Mouse (Mus musculus): ENCODE data around the gene Ccdc60. TPM values are rescaled to one million over a fixed set of nuclear protein-coding genes. Genes with fewer than 3 reads are reported as not detected.

The Ccdc60 gene
- polyA plus RNA-seq, 1 experiment from 2014 or later, result 0.89 TPM

GRCm38 (mm10) chr5:116293501-116293900 lies 4.7 kb upstream of the Ccdc60 start:
- peaks cover 4% of the 10 kb centered on the region; the same call in 1 of the 2 replicates for H3K9me3 ChIP-seq
- H3K4me3 ChIP-seq, result no peak overlapping the region
- WGBS, result 88% methylated on average over 5 of the region's 5 CpGs
- H3K27ac ChIP-seq, result no peak overlapping the region
- peaks cover 16% of the 10 kb centered on the region for H3K4me1 ChIP-seq
- no peaks in the 10 kb centered on the region for H3K36me3 ChIP-seq
- no peak overlapping the region for H3K9ac ChIP-seq
- no peak for ATAC-seq (ENCODE audit: low FRiP score, low read depth)
- no peak overlapping the region for H3K4me2 ChIP-seq (replicated peaks)
- H3K27me3 ChIP-seq (replicated peaks), result no peaks in the 10 kb centered on the region

GRCm38 (mm10) chr5:116290584-116290983 lies 1.8 kb upstream of the Ccdc60 start:
- ATAC-seq (ENCODE audit: low FRiP score, low read depth), result no peak
- WGBS, result 85% methylated on average over 5 of the region's 5 CpGs

DNA sequence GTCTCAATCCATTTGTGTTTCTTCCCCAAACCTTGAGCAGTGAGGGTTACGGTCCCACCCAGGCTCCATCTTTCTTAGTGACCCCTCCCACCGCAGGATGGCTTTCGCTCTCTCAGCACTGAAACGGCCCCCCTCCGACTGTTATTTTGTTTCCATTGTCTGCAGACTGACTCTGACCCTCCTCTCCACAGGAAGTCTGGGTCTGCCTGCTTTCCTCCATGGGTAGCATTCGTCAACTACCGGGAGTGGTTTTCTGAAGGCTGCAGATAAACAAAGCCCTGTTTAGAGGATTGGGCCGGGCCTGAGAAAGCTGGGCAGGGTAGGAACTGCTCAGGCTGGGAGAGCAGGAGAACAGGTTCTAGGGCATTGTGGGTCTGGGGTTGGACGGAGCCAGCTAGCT lies 1.1 kb upstream of the Ccdc60 start:
- Histone ChIP-seq H3K4me2 (replicated peaks) (peak overlapping the region; percentile 49), H3K4me3 (no peak overlapping the region; the same call in 1 of the 2 replicates), H3K27ac (0 out of 2 replicates have a peak overlapping the region, but pooled peaks have one; percentile 7), H3K9ac (no peak overlapping the region), H3K9me3 (no peaks in the 10 kb centered on the region), H3K4me1 (peaks cover 22% of the 10 kb centered on the region), H3K27me3 (replicated peaks) (no peaks in the 10 kb centered on the region), H3K36me3 (no peaks in the 10 kb centered on the region)
- 2% methylated on average over 9 of the region's 9 CpGs for WGBS
- ATAC-seq (ENCODE audit: low FRiP score, low read depth), result 0 out of 2 replicates have a peak, but pooled peaks have one; percentile 48

More at GRCm38 (mm10) chr5:116290584-116290983, 1.8 kb upstream of the Ccdc60 start:
- Histone ChIP-seq H3K9me3 (no peaks in the 10 kb centered on the region), H3K4me2 (replicated peaks) (no peak overlapping the region), H3K4me1 (peaks cover 18% of the 10 kb centered on the region), H3K4me3 (no peak overlapping the region), H3K9ac (no peak overlapping the region), H3K27me3 (replicated peaks) (no peaks in the 10 kb centered on the region), H3K27ac (no peak overlapping the region), H3K36me3 (no peaks in the 10 kb centered on the region)

DNA sequence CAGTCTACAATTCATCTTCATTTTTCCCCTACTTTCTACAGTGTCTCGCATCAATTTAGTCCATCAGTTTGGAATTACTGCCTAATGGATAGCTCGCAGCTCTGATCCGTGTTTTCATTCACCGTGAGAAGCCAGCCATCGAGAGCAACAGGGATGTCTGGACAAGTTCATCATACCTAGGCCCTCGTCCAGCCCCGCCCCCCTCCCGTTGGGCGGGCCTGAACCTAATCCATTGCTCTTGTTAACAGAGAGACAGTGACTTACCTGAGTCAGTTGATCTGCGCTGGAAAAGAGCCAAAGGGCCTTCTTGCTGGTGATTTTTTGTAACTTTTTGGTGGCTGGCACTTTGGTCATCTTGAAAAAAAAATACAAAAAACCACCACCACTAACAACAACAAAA lies 602 bp downstream of the Ccdc60 start:
- no peak overlapping the region for H3K4me3 ChIP-seq
- H3K4me1 ChIP-seq, result peaks cover 22% of the 10 kb centered on the region
- H3K36me3 ChIP-seq, result no peaks in the 10 kb centered on the region
- H3K27ac ChIP-seq, result no peak overlapping the region
- WGBS, result 45% methylated on average over 10 of the region's 10 CpGs
- H3K9ac ChIP-seq, result no peak overlapping the region
- no peak for ATAC-seq (ENCODE audit: low FRiP score, low read depth)
- no peaks in the 10 kb centered on the region for H3K9me3 ChIP-seq
- H3K27me3 ChIP-seq (replicated peaks), result no peaks in the 10 kb centered on the region
- H3K4me2 ChIP-seq (replicated peaks), result 0 out of 2 replicates have a peak overlapping the region, but pooled peaks have one; percentile 49

DNA sequence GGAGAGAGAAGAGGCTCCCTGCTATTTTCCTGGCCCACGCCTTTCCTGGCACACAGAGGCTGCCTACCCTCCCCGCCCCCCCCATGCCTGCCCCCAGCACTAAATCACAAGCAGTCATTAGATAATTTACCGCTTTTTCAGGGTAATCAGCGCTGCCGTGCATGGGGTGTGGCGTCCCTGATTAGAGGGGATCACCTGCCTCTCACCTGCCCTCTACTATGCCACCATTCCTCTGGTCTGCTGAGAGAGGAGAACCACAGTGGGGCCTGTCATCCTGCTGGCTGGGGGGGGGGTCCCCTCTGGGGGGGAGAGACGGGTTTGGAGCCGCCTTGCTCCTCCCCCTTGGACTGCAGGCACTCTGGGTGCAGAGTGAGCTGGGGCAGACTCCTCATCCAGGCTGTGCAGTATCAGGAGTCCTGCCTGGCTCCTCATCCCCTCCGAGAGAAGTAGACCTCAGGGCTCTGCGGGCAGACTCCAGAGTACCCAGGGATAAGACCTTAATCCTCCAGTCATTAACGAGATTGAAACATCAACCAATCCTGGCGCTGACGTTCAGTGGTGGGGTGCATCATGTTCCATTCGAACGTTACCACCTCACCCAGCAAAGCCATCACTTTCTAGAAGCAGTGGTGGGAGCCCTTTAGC lies 3.1 kb downstream of the Ccdc60 start:
- WGBS, result 33% methylated on average over 15 of the region's 15 CpGs
- H3K9me3 ChIP-seq, result no peaks in the 10 kb centered on the region
- no peaks in the 10 kb centered on the region for H3K27me3 ChIP-seq (replicated peaks)
- H3K4me3 ChIP-seq, result no peak overlapping the region
- H3K36me3 ChIP-seq, result no peaks in the 10 kb centered on the region
- 0 out of 2 replicates have a peak overlapping the region, but pooled peaks have one; percentile 18 for H3K4me2 ChIP-seq (replicated peaks)
- H3K9ac ChIP-seq, result no peak overlapping the region
- H3K27ac ChIP-seq, result no peak overlapping the region
- peaks cover 22% of the 10 kb centered on the region for H3K4me1 ChIP-seq
- no peak for ATAC-seq (ENCODE audit: low FRiP score, low read depth)

- no peaks in the 10 kb centered on the region for H3K9me3 ChIP-seq
- peaks cover 6% of the 10 kb centered on the region for H3K4me1 ChIP-seq
- no peak overlapping the region for H3K27ac ChIP-seq
- H3K4me2 ChIP-seq (replicated peaks), result no peak overlapping the region
- no peaks in the 10 kb centered on the region for H3K36me3 ChIP-seq
- H3K4me3 ChIP-seq, result no peak overlapping the region
- no peak for ATAC-seq (ENCODE audit: low FRiP score, low read depth)
- no peaks in the 10 kb centered on the region for H3K27me3 ChIP-seq (replicated peaks)
- no peak overlapping the region for H3K9ac ChIP-seq
Measured at GRCm38 (mm10) chr5:116280518-116280917, 8.3 kb downstream of the Ccdc60 start.

DNA sequence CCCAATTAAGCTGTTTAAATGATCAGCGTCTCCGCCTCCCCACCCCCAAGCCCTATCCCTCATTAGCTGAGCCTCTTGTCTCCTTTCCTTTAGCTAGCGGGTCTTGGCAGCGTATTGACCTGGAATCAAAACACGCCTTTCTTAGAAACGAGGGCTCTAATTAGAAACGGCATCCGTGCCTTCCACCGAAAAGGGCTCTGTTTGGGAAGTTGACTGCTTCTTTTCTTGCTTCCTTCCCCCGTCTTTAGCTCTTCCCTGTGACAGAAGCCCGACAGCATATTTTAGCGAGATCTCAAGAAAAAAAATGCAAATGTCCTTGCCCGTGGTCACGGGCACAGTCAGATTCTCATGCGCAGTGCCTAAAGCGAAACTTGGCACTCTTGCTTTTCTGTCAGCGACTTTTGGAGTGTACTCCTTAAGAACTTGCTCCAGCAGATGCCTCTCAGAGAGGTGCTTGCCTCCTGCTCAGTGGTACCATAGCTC lies 10.3 kb downstream of the Ccdc60 start:
- Histone ChIP-seq H3K4me3 (no peak overlapping the region), H3K9ac (no peak overlapping the region), H3K4me2 (replicated peaks) (no peak overlapping the region), H3K27me3 (replicated peaks) (no peaks in the 10 kb centered on the region), H3K36me3 (no peaks in the 10 kb centered on the region), H3K4me1 (peaks cover 20% of the 10 kb centered on the region), H3K27ac (no peak overlapping the region), H3K9me3 (no peaks in the 10 kb centered on the region)
- 88% methylated on average over 17 of the region's 17 CpGs for WGBS
- ATAC-seq (ENCODE audit: low FRiP score, low read depth), result no peak

DNA sequence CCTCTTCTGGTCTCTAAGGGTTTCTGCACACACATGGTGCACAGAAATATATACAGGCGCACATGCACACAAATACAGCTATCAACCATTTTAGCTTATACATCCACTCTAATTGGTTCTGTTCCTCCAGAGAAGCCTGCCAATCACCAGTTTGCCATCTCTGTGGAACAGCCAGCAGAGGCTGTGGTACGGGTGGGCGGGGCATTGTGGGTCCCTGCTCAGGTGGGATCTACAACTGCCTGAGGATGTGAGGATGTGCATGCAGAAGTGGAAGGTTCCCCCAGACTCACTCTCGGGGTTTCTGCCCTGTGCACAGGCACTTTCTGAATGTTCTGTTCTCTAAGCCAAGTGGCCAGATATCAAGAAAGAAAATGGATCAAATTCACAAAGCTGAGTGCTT lies 10.8 kb downstream of the Ccdc60 start:
- Histone ChIP-seq H3K9me3 (no peaks in the 10 kb centered on the region), H3K27me3 (replicated peaks) (no peaks in the 10 kb centered on the region), H3K4me1 (peaks cover 20% of the 10 kb centered on the region), H3K4me2 (replicated peaks) (no peak overlapping the region), H3K9ac (no peak overlapping the region), H3K4me3 (no peak overlapping the region), H3K36me3 (no peaks in the 10 kb centered on the region), H3K27ac (no peak overlapping the region)
- no peak for ATAC-seq (ENCODE audit: low FRiP score, low read depth)
- WGBS, result 94% methylated on average over 4 of the region's 4 CpGs

DNA sequence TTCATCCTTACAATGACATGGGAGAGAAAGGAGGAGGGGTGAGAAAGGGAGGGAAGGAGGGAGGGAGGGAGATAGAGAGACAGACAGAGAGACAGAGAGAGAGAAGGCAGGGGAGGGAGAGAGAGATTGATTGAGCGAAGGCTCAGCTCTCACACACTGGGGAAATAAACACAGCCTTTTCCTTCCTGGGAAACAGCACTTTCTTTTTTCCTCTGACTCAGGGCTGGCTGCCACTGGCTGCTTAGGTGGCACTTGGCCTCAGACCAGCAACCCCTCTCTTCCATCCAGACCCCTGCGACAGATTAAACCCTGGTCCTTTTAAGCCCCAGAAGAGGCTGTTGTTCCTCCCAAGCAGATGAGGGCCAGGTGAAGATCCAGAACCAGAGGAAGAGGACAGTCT lies 14.0 kb downstream of the Ccdc60 start:
- H3K4me2 ChIP-seq (replicated peaks), result no peak overlapping the region
- no peaks in the 10 kb centered on the region for H3K36me3 ChIP-seq
- ATAC-seq (ENCODE audit: low FRiP score, low read depth), result no peak
- H3K27me3 ChIP-seq (replicated peaks), result no peaks in the 10 kb centered on the region
- no peaks in the 10 kb centered on the region for H3K9me3 ChIP-seq
- H3K4me1 ChIP-seq, result peaks cover 20% of the 10 kb centered on the region
- H3K27ac ChIP-seq, result no peak overlapping the region; the same call in 1 of the 2 replicates
- no peak overlapping the region for H3K4me3 ChIP-seq
- WGBS, result 58% methylated on average over 2 of the region's 2 CpGs
- H3K9ac ChIP-seq, result no peak overlapping the region

GRCm38 (mm10) chr5:116274365-116274764 lies 14.4 kb downstream of the Ccdc60 start:
- no peak overlapping the region for H3K4me2 ChIP-seq (replicated peaks)
- 50% methylated on average over 5 of the region's 5 CpGs for WGBS
- no peak overlapping the region for H3K9ac ChIP-seq
- no peak overlapping the region for H3K4me3 ChIP-seq
- no peak for ATAC-seq (ENCODE audit: low FRiP score, low read depth)
- H3K9me3 ChIP-seq, result no peaks in the 10 kb centered on the region
- no peaks in the 10 kb centered on the region for H3K27me3 ChIP-seq (replicated peaks)
- no peaks in the 10 kb centered on the region for H3K36me3 ChIP-seq
- H3K27ac ChIP-seq, result no peak overlapping the region; the same call in 1 of the 2 replicates
- H3K4me1 ChIP-seq, result peaks cover 24% of the 10 kb centered on the region

DNA sequence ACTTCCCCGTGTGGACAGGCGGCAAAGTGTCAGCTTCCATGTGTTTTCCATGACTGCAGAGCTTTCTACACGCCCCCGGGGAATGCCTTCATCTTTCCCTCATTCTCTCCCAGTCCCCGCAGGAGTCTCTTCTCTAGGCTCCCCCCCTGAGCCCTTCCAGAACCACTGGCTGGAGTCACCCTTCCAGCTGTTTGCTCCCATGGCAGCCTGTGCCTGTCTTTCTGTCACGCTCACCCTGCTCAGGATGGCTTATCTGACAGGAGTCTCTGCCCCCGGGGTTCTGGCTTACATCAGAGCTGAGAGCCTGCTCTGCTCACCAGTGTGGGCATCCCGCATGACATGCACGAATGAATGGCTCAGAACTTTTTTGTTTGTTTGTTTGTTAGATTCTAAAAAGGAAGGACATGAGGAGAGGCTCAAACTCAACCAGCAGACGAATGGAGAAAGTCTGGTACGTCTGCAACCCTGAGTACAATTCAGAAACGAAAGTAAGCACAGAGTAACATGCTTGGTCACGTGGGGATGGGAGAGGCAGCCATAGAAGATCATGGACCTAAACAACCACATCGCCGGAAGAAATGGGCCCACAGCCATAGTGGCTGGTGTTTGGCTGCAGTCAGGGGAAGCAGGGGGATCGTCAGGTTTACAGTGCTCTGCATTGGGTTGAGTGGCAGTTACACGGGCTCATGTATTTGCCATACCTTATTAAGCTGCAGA lies 17.1 kb downstream of the Ccdc60 start:
- Histone ChIP-seq H3K27ac (no peak overlapping the region), H3K4me2 (replicated peaks) (no peak overlapping the region), H3K4me3 (no peak overlapping the region), H3K27me3 (replicated peaks) (no peaks in the 10 kb centered on the region), H3K4me1 (peaks cover 30% of the 10 kb centered on the region), H3K9me3 (no peaks in the 10 kb centered on the region), H3K9ac (no peak overlapping the region), H3K36me3 (no peaks in the 10 kb centered on the region)
- ATAC-seq (ENCODE audit: low FRiP score, low read depth), result no peak
- 79% methylated on average over 17 of the region's 17 CpGs for WGBS

DNA sequence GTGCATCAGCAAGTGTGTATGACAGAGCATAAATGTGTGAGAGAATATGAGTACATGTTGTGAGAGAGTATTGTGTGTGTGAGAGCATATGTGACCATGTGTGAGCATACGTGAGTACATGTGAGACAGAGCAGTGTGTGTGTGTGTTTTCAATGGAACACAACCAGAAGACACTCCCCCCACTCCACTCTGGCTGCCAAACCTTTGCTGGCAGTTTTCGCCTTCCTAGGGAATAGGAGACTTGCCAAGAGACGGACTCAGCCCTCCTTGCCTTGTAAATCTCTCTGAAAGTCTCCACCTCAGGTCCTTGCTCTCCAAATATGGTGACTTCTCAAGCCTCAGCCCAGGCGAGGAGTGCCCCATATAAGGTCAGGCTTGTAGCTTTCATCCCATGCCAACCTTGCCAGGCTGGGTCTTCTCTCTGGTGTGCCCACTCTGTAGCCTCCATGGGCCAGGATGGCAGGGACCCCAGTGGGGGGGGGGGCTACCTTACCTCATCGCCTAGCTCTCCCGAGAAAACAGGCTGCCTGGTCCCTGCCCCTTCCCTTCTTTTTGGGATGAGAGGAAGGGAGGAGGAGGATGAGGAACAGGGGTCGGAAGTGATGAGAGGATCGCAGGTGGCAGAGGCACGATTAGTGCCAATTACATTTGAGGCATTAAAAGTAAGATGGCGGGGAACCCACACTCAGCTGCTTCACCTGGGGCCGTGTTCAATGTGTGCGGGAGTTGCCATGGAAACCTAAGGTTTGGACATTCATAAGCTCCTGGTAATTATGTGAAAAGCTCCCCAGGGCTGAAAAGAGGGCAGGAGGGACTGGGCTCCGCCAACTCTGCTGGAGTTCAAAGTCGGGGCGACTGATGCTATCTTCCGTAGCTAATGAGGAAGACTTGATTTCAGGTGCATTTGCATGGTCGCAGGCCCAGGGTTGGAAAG lies 19.3 kb downstream of the Ccdc60 start:
- Histone ChIP-seq H3K9ac (no peak overlapping the region), H3K9me3 (no peaks in the 10 kb centered on the region), H3K27ac (no peak overlapping the region), H3K4me1 (peaks cover 17% of the 10 kb centered on the region; the same call in 1 of the 2 replicates), H3K36me3 (no peaks in the 10 kb centered on the region), H3K4me3 (no peak overlapping the region), H3K4me2 (replicated peaks) (no peak overlapping the region), H3K27me3 (replicated peaks) (no peaks in the 10 kb centered on the region)
- WGBS, result 75% methylated on average over 17 of the region's 17 CpGs
- no peak for ATAC-seq (ENCODE audit: low FRiP score, low read depth)
